Mouse (Mus musculus): ENCODE data around the gene Ttc1. TPM values are rescaled to one million over a fixed set of nuclear protein-coding genes. Genes with fewer than 3 reads are reported as not detected.

Ttc1 gene
- total and polyA plus RNA-seq, 3 experiments: 74.8 to 138 (median 100) TPM

- in situ Hi-C loops (cut with MboI; ENCODE audit: low pct_ligation_motif_present, low pct_unique_long_range_greater_than_20kb, low sequenced_read_pairs): no loop called here
Measured at GRCm38 (mm10) chr11:43783772-43784171, 36.0 kb upstream of the Ttc1 start.

GRCm38 (mm10) chr11:43783106-43783505 is 35.3 kb upstream of the Ttc1 start:
- Histone ChIP-seq H3K27ac (ENCODE audit: insufficient read depth, low read depth) (no peak overlapping the region), H3K9ac (ENCODE audit: insufficient read depth, low read depth) (no peak overlapping the region), H3K79me2 (replicated peaks; ENCODE audit: control insufficient read depth, extremely low read depth, insufficient read depth, poor library complexity, severe bottlenecking) (no peaks in the 10 kb centered on the region), H3K4me1 (ENCODE audit: control insufficient read depth in 1 of 2, insufficient read depth in 2 of 2) (no peaks in the 10 kb centered on the region), H3K27me3 (replicated peaks) (no peaks in the 10 kb centered on the region), H3K4me2 (ENCODE audit: insufficient read depth, low read depth, poor library complexity, severe bottlenecking) (no peak overlapping the region), H3K36me3 (replicated peaks in 1 of 2; ENCODE audit: control insufficient read depth in 1 of 2, insufficient read depth in 1 of 2, low read length in 1 of 2) (no peaks in the 10 kb centered on the region), H3K4me3 (replicated peaks in 1 of 3; ENCODE audit: low read depth in 2 of 3, low read length in 2 of 3, poor library complexity in 1 of 3) (no peak overlapping the region), H3K9me3 (replicated peaks; ENCODE audit: low read length) (no peaks in the 10 kb centered on the region)
- dilution Hi-C loops (cut with MboI; ENCODE audit: extremely low pct_ligation_motif_present, extremely low pct_unique_long_range_greater_than_20kb, low sequenced_read_pairs): no loop called here
- in situ Hi-C loops (cut with MboI; ENCODE audit: low pct_ligation_motif_present, low pct_unique_long_range_greater_than_20kb, low sequenced_read_pairs): no loop called here
- TF ChIP-seq SIN3A (IDR thresholded peaks at IDR 0.05; ENCODE audit: low read length): no peak
- TF ChIP-seq USF2 (conservative IDR thresholded peaks at IDR 0.05; ENCODE audit: low read depth, low read length): no peak
- no peak for TF ChIP-seq CHD2 (IDR thresholded peaks at IDR 0.05; ENCODE audit: low read length)
- TF ChIP-seq ZC3H11A (IDR thresholded peaks at IDR 0.05; ENCODE audit: low read depth, low read length): no peak
- TF ChIP-seq JUN (IDR thresholded peaks at IDR 0.05; ENCODE audit: insufficient read depth, low read depth, low read length): no peak
- no peak for TF ChIP-seq USF1 (IDR thresholded peaks at IDR 0.05; ENCODE audit: low read depth, low read length)
- TF ChIP-seq SMC3 (IDR thresholded peaks at IDR 0.05; ENCODE audit: low read depth, low read length): no peak
- TF ChIP-seq MYC (IDR thresholded peaks at IDR 0.05; ENCODE audit: low read depth, low read length): no peak
- no peak for TF ChIP-seq JUND (conservative IDR thresholded peaks at IDR 0.05; ENCODE audit: low read depth, low read length)
- no peak for TF ChIP-seq BHLHE40 (IDR thresholded peaks at IDR 0.05; ENCODE audit: low read depth, low read length)
- no peak for TF ChIP-seq TBP (conservative IDR thresholded peaks at IDR 0.05; ENCODE audit: low read depth, low read length)
- no peak for TF ChIP-seq NRF1 (IDR thresholded peaks at IDR 0.05; ENCODE audit: low read depth, low read length)
- TF ChIP-seq E2F4 (IDR thresholded peaks at IDR 0.05; ENCODE audit: insufficient replicate concordance, low read depth, low read length): no peak
- TF ChIP-seq RAD21 (IDR thresholded peaks at IDR 0.05; ENCODE audit: low read depth, low read length): no peak
- TF ChIP-seq ZKSCAN1 (IDR thresholded peaks at IDR 0.05; ENCODE audit: borderline replicate concordance, low read depth, low read length): no peak
- no peak for TF ChIP-seq ETS1 (conservative IDR thresholded peaks at IDR 0.05; ENCODE audit: low read depth, low read length)
- TF ChIP-seq ZMIZ1 (IDR thresholded peaks at IDR 0.05; ENCODE audit: low read depth, low read length): no peak
- DNase-seq (ENCODE audit: extremely low read depth): no peak

More at GRCm38 (mm10) chr11:43783772-43784171, 36.0 kb upstream of the Ttc1 start:
- Histone ChIP-seq H3K4me2 (ENCODE audit: insufficient read depth, low read depth, poor library complexity, severe bottlenecking) (no peak overlapping the region), H3K4me1 (ENCODE audit: control insufficient read depth in 1 of 2, insufficient read depth in 2 of 2) (no peaks in the 10 kb centered on the region), H3K79me2 (replicated peaks; ENCODE audit: control insufficient read depth, extremely low read depth, insufficient read depth, poor library complexity, severe bottlenecking) (no peaks in the 10 kb centered on the region), H3K36me3 (replicated peaks in 1 of 2; ENCODE audit: control insufficient read depth in 1 of 2, insufficient read depth in 1 of 2, low read length in 1 of 2) (no peaks in the 10 kb centered on the region), H3K9ac (ENCODE audit: insufficient read depth, low read depth) (no peak overlapping the region), H3K27me3 (replicated peaks) (no peaks in the 10 kb centered on the region), H3K4me3 (replicated peaks in 1 of 3; ENCODE audit: low read depth in 2 of 3, low read length in 2 of 3, poor library complexity in 1 of 3) (no peak overlapping the region), H3K9me3 (replicated peaks; ENCODE audit: low read length) (no peaks in the 10 kb centered on the region), H3K27ac (ENCODE audit: insufficient read depth, low read depth) (no peak overlapping the region)
- dilution Hi-C loops (cut with MboI; ENCODE audit: extremely low pct_ligation_motif_present, extremely low pct_unique_long_range_greater_than_20kb, low sequenced_read_pairs): no loop called here
- TF ChIP-seq UBTF (IDR thresholded peaks at IDR 0.05; ENCODE audit: low read depth, low read length): no peak
- no peak for TF ChIP-seq IRF4 (IDR thresholded peaks at IDR 0.05; ENCODE audit: low read depth, low read length)
- no peak for TF ChIP-seq ZNF384 (IDR thresholded peaks at IDR 0.05; ENCODE audit: low read depth, low read length)
- TF ChIP-seq NRF1 (IDR thresholded peaks at IDR 0.05; ENCODE audit: low read depth, low read length): no peak
- TF ChIP-seq TCF12 (IDR thresholded peaks at IDR 0.05; ENCODE audit: low read depth, low read length): no peak
- TF ChIP-seq ZKSCAN1 (IDR thresholded peaks at IDR 0.05; ENCODE audit: borderline replicate concordance, low read depth, low read length): no peak
- no peak for TF ChIP-seq CHD1 (IDR thresholded peaks at IDR 0.05; ENCODE audit: low read depth, low read length)
- TF ChIP-seq ETS1 (conservative IDR thresholded peaks at IDR 0.05; ENCODE audit: low read depth, low read length): no peak
- no peak for TF ChIP-seq USF2 (conservative IDR thresholded peaks at IDR 0.05; ENCODE audit: low read depth, low read length)
- peak; percentile 85 for TF ChIP-seq SMC3 (IDR thresholded peaks at IDR 0.05; ENCODE audit: low read depth, low read length)
- peak; percentile 86 for TF ChIP-seq RAD21 (IDR thresholded peaks at IDR 0.05; ENCODE audit: low read depth, low read length)
- TF ChIP-seq ELF1 (IDR thresholded peaks at IDR 0.05; ENCODE audit: low read depth, low read length): no peak
- TF ChIP-seq E2F4 (IDR thresholded peaks at IDR 0.05; ENCODE audit: insufficient replicate concordance, low read depth, low read length): no peak
- no peak for TF ChIP-seq RCOR1 (conservative IDR thresholded peaks at IDR 0.05; ENCODE audit: low read depth, low read length)
- no peak for TF ChIP-seq BHLHE40 (IDR thresholded peaks at IDR 0.05; ENCODE audit: low read depth, low read length)
- no peak for TF ChIP-seq POLR2A (IDR thresholded peaks at IDR 0.05; ENCODE audit: low read depth, low read length)
- no peak for TF ChIP-seq JUND (conservative IDR thresholded peaks at IDR 0.05; ENCODE audit: low read depth, low read length)
- TF ChIP-seq CTCF (conservative IDR thresholded peaks at IDR 0.05 in 1 of 2, IDR thresholded peaks at IDR 0.05 in 1 of 2; ENCODE audit: low read depth in 2 of 2, low read length in 2 of 2): peak; percentile 88 to 96
- no peak for TF ChIP-seq JUN (IDR thresholded peaks at IDR 0.05; ENCODE audit: insufficient read depth, low read depth, low read length)
- no peak for TF ChIP-seq EP300 (IDR thresholded peaks at IDR 0.05; ENCODE audit: low read length)
- no peak for TF ChIP-seq KAT2A (IDR thresholded peaks at IDR 0.05; ENCODE audit: insufficient replicate concordance, low read length)
- no peak for TF ChIP-seq ZMIZ1 (IDR thresholded peaks at IDR 0.05; ENCODE audit: low read depth, low read length)
- no peak for TF ChIP-seq HCFC1 (IDR thresholded peaks at IDR 0.05; ENCODE audit: low read depth, low read length)
- TF ChIP-seq GABPA (IDR thresholded peaks at IDR 0.05; ENCODE audit: insufficient replicate concordance, low read depth, low read length): no peak
- DNase-seq (ENCODE audit: extremely low read depth): peak; percentile 57
